8 mouse cellular contexts compared by ENCODE assay signal in genomic region chr10:40521579-40521978, GRCm38 (mm10). TPM values are rescaled to one million over a fixed set of nuclear protein-coding genes. Genes with fewer than 3 reads are reported as not detected.
DNase-seq lines count a peak whose midpoint lies in the region; ATAC-seq and TF ChIP-seq lines count a peak whose summit lies in the region.

No protein-coding gene starts in this region.

- H3K4me3 ChIP-seq in cortical plate, adult 2 months (ENCODE audit: insufficient read depth, low read length), result no peak overlapping the region
- no peak overlapping the region for H3K4me3 ChIP-seq in hindbrain, embryonic 12.5 days
- H3K4me3 ChIP-seq in neural tube, embryonic 13.5 days, result 0 out of 2 replicates have a peak overlapping the region, but pooled peaks have one; percentile 1
- no peak overlapping the region for H3K4me3 ChIP-seq in kidney, adult 2 months (ENCODE audit: insufficient read depth, low read depth, low read length)

- peak overlapping the region; percentile 16 for H3K4me2 ChIP-seq in hindbrain, embryonic 12.5 days (replicated peaks)
- peak overlapping the region; percentile 30 for H3K4me2 ChIP-seq in neural tube, embryonic 13.5 days

- H3K36me3 ChIP-seq in hindbrain, embryonic 12.5 days, result no peaks in the 10 kb centered on the region
- H3K36me3 ChIP-seq in neural tube, embryonic 13.5 days, result no peaks in the 10 kb centered on the region
- no peaks in the 10 kb centered on the region for H3K36me3 ChIP-seq in kidney, adult 2 months (ENCODE audit: control insufficient read depth, insufficient read depth, low read length)

- peak; percentile 44 for DNase-seq in kidney, postnatal 10 days
- no peak for DNase-seq in kidney, postnatal 36 days
- DNase-seq in frontal cortex, postnatal 25 days (ENCODE audit: low spot score in 2 of 2), result no peak
- DNase-seq in thymus, adult 18-20 months, result no peak
- DNase-seq in kidney, adult 2 months, result no peak

- 6% methylated on average over 12 of the region's 12 CpGs for WGBS in hindbrain, embryonic 12.5 days
- 7% methylated on average over 12 of the region's 12 CpGs for WGBS in neural tube, embryonic 13.5 days
- 33% methylated on average over 12 of the region's 12 CpGs for WGBS in kidney, adult 2 months

- H3K27me3 ChIP-seq in hindbrain, embryonic 12.5 days, result no peaks in the 10 kb centered on the region
- H3K27me3 ChIP-seq in neural tube, embryonic 13.5 days, result 0 out of 2 replicates have a peak, but pooled peaks cover 3% of the 10 kb centered on the region
- H3K27me3 ChIP-seq in kidney, adult 2 months (replicated peaks; ENCODE audit: control insufficient read depth, insufficient read depth, low read length), result no peaks in the 10 kb centered on the region

- ATAC-seq in hindbrain, embryonic 12.5 days (ENCODE audit: low FRiP score), result peak; percentile 73
- peak; percentile 42 for ATAC-seq in neural tube, embryonic 13.5 days (ENCODE audit: low read depth)

- TF ChIP-seq POLR2A in cortical plate, adult 2 months (IDR thresholded peaks at IDR 0.05; ENCODE audit: extremely low read depth, insufficient read depth, low read length), result no peak
- no peak for TF ChIP-seq POLR2A in kidney, adult 2 months (IDR thresholded peaks at IDR 0.05; ENCODE audit: low read depth, low read length)

- H3K9ac ChIP-seq in hindbrain, embryonic 12.5 days, result no peak overlapping the region
- no peak overlapping the region for H3K9ac ChIP-seq in neural tube, embryonic 13.5 days

- peaks cover 5% of the 10 kb centered on the region for H3K4me1 ChIP-seq in cortical plate, adult 2 months (ENCODE audit: control insufficient read depth, insufficient read depth, low read length)
- H3K4me1 ChIP-seq in hindbrain, embryonic 12.5 days, result peaks cover 20% of the 10 kb centered on the region
- peaks cover 32% of the 10 kb centered on the region for H3K4me1 ChIP-seq in neural tube, embryonic 13.5 days (replicated peaks)
- H3K4me1 ChIP-seq in kidney, adult 2 months (ENCODE audit: control insufficient read depth, insufficient read depth, low read length), result peaks cover 5% of the 10 kb centered on the region; the same call in 1 of the 2 replicates

- peak overlapping the region; percentile 27 for H3K27ac ChIP-seq in cortical plate, adult 2 months (ENCODE audit: insufficient read depth, low read length)
- no peak overlapping the region for H3K27ac ChIP-seq in hindbrain, embryonic 12.5 days
- peak overlapping the region; percentile 57 for H3K27ac ChIP-seq in neural tube, embryonic 13.5 days (replicated peaks)
- H3K27ac ChIP-seq in kidney, adult 2 months (ENCODE audit: insufficient read depth, low read depth, low read length), result no peak overlapping the region

- no peak for TF ChIP-seq CTCF in cortical plate, adult 2 months (IDR thresholded peaks at IDR 0.05; ENCODE audit: extremely low read depth, insufficient read depth, low read length)
- TF ChIP-seq CTCF in kidney, adult 2 months (conservative IDR thresholded peaks at IDR 0.05; ENCODE audit: insufficient read depth, insufficient read length, low read depth, low read length), result no peak

- H3K9me3 ChIP-seq in hindbrain, embryonic 12.5 days (replicated peaks), result no peaks in the 10 kb centered on the region
- no peaks in the 10 kb centered on the region for H3K9me3 ChIP-seq in neural tube, embryonic 13.5 days

RNA-seq across cellular contexts. Expression of gene Slc22a16, which starts 48.6 kb away (rescaled TPM):
- polyA plus RNA-seq in cortical plate, adult 2 months (2012; rRNA removed), result not detected in 2 replicates
- not detected in 2 replicates for polyA plus RNA-seq in hindbrain, embryonic 12.5 days (2016; fragmentation: Nextera tagmentation; extraction: Ambion mirVana)
- not detected in 2 replicates for polyA plus RNA-seq in neural tube, embryonic 13.5 days (2015; fragmentation: Nextera tagmentation; extraction: Ambion mirVana)
- 0.11 TPM in 1 of 2 replicates, not detected in the other for polyA plus RNA-seq in kidney, adult 2 months (2012; rRNA removed)

Comparison
In these comparisons a context has a peak if more than half of its experiments do, and no peak if none do; other contexts are left out.
1. H3K27ac ChIP-seq: peak in cortical plate, adult 2 months (single experiment) and neural tube, embryonic 13.5 days (single experiment); none in hindbrain, embryonic 12.5 days (single experiment) and kidney, adult 2 months (single experiment).